Mouse (Mus musculus): ENCODE results near the gene Olfr885.

Olfr885 gene

GRCm38 (mm10) chr9:38061022-38061421 is at the start of gene Olfr885:
Olfr885 (plus strand) TSS chr9:38061322.
- DNase-seq (ENCODE audit: extremely low spot score), result no peak

- no peak for DNase-seq (ENCODE audit: extremely low spot score)
Observed at GRCm38 (mm10) chr9:38025508-38025907, 35.6 kb upstream of the Olfr885 start, which contains the start of gene Olfr883. Olfr883 (plus strand) TSS chr9:38025808.

- no peak for DNase-seq (ENCODE audit: extremely low spot score)
Observed at GRCm38 (mm10) chr9:38046255-38046654, 14.9 kb upstream of the Olfr885 start, which contains the start of gene Olfr884. Olfr884 (plus strand) TSS chr9:38046555.

- DNase-seq (ENCODE audit: extremely low spot score), result no peak
Observed at GRCm38 (mm10) chr9:38083772-38084171, 22.6 kb downstream of the Olfr885 start, which contains the start of gene Olfr887. Olfr887 (plus strand) TSS chr9:38084072.

- DNase-seq (ENCODE audit: extremely low spot score), result no peak
Observed at GRCm38 (mm10) chr9:38107828-38108227, 46.7 kb downstream of the Olfr885 start, which contains the start of gene Olfr888. Olfr888 (plus strand) TSS chr9:38108128.
